Mouse (Mus musculus): ENCODE measurements around the gene Wnt9b.
"Not testable (repeated sequence)": the region's sequence is repeated elsewhere in the genome, so short reads cannot be mapped to it uniquely, and the experiment has no call there.

Wnt9b gene

DNA sequence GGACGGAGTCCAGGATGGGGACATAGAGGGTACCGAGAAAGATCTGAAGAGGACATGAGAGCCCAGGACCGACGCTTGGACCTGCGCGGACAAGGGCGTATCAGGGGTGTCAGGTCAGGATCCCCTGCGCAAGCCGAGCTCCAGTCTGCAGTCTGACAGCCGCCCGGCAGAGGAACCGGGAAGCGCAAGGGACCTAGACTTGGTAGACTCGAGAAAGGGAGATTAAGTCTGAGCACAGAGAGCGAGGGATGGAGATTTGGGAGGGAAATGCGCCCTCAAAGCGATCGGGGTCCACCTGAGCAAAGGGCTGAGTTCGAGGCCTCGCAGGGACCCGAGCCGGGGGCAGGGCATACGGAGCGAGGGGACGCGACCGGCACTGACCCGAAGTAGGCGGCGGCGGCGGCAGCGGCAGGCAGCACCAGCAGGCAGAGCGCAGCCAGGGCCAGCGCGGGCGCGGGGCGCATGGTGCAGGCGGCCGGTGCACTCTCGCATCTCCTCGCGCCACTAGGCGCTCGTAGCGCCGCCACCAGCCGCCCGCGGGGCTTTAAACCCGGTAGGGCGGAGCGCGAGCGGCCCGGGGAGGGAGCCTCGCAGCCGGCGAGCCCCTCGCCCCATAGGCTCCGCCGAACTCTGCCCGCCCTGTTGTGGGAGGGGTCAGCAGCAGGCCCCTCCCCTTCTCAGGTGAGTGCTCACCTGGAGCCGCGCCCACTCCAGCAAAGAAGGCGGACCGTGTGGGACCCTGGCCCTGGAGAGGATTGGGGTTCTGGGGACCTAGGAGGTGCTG lies at the start of gene Wnt9b:
Wnt9b (minus strand) TSS at position 516 of the 784 bp plus-strand sequence.
- DNase-seq (ENCODE audit: low read depth, low spot score): no peak

DNA sequence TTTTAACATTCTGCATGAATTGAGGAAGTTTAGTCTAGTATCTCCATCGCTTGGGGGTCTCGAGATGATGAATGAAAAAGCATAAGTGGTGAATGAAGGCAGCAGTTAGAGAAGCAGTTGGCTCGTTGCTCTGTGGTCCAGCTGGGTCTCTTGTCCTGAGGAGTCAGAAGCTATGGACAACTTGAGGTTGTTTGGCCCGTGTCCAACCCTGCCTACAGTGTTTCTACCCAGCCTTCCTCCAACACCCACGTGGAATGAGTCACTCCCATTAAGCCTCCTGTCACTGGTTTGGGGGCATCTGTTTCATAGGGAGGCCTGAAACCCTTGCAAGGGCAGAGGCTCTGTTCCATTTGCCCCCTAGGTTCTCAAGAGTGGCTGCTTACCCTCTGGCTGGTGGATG lies 40.3 kb upstream of the Wnt9b start:
- DNase-seq (ENCODE audit: low read depth, low spot score): no peak

DNA sequence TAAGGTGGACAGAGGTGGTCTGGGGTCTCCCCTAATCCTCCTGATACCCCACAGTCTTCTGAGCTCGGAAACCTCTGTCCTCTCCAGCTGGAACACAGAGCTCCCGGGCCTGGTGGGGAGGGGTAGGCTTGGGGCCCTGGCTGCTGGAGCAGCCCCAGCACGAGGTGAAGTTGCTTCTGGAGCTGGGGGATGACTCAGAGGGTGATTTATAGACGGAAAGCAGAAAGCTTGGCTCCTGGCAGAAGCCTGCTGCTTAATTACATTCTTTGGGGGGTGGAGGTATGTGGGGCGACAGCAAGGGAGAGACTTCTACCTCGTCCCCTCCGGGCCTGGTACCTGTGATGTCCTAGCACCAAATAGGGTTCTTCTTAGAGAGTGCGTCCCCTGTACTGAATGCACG lies 30.5 kb upstream of the Wnt9b start:
- no peak for DNase-seq (ENCODE audit: low read depth, low spot score)

DNA sequence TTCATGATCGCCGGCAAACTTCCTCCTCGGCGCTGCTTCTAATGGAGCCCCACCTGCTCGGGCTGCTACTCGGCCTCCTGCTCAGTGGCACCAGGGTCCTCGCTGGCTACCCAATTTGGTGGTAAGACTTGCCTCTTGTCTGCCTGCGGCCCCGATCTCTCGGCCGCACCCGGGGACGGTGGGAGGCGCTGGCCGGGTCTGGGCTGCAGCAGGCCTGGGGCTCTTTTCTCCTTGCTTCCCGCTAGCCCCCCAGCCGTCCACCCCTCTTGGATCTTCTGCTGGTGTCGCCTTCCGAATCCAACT lies 24.6 kb upstream of the Wnt9b start:
- no peak for DNase-seq (ENCODE audit: low read depth, low spot score)

DNA sequence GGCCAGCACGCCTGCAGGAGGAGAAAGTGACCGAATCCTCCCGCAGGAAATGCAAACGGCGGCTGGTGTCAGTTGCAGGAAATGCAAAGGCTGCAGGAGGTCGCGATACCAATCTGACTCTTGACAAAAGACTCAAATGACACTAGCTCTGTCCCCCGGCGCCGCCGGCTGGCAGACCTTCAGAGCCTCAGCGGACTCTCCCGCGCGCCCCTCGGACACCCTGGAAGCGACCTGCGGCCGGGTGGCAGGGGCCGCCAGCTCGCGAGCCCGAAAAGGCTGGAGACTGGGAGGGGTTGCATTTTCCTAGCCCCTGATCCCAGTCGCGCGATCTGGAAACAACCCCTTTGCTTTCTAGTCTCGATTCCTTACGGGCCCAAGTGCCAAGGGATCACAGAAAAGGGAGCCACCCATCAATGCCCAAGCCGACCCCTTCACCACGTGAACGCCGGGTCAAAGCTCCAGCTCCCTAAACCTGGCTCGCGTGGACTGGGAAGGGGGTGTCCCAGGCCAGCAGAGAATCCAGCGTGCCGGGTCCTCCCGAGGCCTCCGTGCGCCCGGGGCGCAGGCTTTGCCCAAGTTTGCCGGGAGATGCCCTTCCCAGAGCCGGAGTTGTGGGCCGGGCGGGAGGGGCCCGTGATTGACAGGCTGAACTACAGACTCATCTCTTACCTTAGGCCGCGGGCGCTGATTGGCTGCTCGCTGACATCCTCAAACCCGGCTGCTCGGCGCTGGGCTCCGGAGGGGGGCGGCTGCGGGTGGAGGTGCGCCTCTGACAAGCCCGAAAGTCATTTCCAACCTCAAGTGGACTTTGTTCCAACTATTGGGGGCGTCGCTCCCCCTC lies 24.0 kb upstream of the Wnt9b start, which contains the start of gene Wnt3:
Wnt3 (plus strand) TSS at position 764 of the 841 bp plus-strand sequence.
- DNase-seq (ENCODE audit: low read depth, low spot score): no peak

DNA sequence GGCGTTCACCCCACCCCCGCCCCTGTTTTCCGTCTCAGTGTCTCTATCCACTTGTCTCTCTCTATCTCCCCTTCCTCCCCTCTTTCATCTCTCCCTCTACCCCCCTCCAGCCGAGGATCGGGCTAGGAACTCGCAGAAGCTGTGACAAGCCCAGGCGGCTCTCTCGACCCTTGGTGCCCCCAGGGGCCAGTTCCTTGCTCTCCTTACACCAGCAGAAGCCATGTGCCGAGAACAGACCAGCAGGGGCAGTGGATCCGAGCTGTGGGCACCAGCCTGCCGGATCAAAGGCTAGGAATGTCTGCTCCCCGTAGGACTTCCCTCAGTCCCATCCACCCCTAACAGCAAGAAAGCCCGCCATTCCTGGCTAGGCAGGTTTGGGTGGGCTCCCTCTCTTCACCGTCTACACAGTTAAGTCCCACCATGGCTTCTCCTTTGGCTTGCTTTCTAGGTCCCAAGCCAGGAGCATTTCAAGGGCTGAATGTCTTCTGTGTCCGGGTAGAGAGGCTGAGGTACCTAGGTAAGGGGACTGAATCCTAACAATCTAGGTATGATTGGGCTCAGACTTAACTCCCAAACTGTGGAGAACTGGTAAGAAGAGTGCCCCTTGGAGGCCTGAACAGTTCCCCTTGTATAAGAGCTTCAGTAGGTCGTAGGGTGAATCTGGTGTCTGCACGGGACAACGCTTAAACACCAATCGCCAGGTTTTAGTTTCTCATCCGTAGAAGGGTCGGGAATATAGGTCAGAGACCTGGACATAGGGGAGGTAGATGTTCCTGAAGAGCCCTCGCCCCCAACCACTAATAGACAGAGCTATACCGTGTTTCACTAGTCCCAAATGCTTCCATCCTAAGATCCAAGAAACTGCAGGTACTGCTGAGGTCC lies 23.1 kb upstream of the Wnt9b start:
- no peak for DNase-seq (ENCODE audit: low read depth, low spot score)

DNA sequence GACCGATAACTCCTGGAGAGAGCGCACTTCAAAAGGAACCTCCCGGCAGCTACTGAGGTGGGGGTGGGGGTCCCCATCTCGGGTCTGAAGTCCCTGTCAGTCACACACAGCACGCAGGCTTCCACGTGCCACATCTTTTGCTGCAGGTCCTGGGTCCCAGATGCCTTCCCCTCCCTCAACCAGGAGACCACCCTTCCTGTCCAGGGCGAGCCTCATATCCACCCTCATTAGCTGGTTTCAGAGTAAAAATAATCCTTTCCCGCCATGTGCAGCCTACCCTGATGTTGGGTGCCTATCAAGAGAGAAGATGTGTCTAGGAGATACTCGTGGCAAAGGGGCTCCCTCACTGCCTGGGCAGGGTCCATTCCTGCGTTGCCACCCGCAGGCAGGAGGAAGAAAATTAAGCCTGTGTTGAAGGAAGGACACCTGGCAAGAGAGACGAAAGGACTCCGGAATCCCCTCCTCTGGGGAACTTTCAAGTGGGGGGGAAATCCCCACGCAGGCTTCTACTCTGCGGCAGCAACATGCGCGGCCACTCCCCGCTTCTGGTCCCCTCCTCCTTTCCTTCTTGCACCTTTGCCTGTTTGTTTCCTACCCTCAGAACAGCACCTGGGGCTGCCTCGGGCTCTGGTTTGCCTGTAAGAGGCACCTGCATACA lies 21.7 kb upstream of the Wnt9b start:
- no peak for DNase-seq (ENCODE audit: low read depth, low spot score)

DNA sequence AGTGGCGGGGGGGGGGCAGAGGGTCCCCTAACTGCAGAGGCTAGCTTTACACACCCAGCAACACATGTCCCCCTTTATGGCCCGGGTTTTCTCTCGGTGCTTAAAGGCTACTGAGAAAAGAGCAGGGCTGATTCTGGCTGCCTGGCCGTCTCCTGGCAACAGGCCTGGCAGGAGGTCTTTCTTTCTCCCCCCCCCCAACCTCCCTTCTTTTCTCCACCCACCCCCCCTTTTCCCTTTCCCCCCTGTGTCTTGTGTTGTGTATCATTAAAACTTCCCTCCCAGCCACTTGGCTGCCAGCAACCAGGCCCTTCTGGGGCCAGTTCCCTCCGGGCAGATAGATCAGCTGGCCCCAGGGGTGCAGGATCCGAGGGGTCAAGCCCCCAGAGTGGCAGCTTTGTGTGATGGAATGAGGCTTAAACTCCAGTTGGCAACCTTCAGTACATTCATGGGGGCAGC lies 16.0 kb upstream of the Wnt9b start:
- no peak for DNase-seq (ENCODE audit: low read depth, low spot score)

DNA sequence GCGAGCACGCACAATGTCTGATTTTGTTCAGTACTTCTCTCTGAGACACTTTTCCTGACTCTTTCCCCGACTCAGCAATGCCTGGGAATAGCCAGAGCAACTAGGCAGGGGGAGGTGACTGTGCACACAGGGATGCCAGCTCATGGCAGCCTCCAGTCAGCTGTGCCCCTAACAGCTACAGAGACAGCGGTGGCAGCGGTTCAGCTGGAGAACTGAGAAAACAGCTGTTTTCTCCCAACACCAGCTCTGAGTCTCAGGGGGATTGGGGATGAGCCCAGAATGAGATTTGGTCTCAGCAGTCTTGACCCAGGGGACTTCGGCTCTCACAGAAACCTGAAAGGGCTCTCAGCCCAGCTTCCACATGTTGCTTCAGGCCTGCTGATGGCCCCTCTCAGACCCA lies 15.0 kb upstream of the Wnt9b start:
- no peak for DNase-seq (ENCODE audit: low read depth, low spot score)

DNA sequence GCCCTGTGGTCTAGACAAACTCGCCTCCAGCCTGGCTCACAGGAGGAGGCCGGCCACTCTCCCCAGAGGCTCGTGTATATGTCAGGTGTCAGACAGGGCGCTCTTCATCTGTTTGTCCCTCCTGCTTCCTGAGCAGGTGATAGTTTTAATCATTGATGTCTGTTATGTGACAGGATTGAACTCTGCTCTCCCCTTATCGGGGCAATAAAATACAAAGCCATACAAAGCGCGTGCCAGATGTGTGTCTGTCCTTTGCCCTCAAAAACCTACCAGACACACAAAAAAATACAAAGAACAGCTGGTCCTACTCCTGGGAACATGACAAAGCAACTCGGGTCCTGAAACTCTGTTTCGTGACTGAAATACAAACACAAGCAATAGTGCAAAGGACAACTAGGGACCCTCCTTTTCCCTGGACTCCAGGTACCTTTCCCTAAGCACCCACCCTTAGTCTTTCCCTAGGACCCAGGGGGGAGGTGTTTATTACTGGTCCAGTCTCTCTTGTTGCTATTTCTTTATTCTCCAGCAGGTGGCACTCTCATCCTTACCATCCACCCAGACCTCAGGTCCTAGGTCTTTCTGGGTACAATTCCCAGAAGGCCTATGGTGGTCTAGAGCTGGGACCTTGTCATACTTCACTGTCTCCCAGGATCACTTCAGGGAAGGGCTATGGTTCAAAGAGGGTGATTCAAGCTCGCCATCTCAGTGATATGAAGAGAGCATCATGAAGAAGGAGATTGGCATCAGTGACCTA lies 14.0 kb upstream of the Wnt9b start:
- DNase-seq (ENCODE audit: low read depth, low spot score): peak; percentile 40

DNA sequence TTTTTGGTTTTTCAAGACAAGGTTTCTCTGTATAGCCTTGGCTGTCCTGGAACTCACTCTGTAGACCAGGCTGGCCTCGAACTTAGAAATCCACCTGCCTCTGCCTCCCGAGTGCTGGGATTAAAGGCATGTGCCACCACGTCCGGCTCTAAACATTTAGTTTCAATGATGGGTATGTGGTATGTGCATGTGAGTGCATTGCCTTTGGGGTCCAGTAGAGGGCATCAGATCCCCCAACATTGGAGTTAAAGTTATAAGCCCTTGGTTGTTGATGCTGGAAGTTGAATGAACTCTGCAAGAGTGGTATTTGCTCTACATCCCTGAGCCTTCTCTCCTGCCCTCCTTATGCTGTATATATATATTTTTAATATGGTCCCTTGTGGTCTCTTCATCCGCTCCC lies 11.3 kb upstream of the Wnt9b start:
- not testable (repeated sequence) for DNase-seq (ENCODE audit: low read depth, low spot score)

DNA sequence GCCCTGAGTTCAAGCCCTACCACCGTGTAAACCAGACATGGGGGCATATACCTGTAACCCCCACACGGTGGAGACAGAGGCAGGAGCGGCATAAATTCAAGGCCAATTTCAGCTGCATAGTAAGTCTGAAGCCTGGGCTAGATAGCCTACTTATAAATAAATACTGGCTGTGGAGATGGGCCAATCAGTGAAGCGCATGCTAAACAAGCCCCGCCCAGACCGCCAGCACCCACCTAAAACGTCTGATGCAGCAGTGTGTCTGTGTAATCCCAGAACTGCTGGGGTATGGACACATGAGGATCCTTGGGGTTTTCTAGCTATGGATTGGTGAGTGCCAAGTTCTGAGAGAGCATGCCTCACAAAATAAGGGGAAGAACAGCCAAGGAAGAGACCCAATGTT lies 10.5 kb upstream of the Wnt9b start:
- DNase-seq (ENCODE audit: low read depth, low spot score): no peak

DNA sequence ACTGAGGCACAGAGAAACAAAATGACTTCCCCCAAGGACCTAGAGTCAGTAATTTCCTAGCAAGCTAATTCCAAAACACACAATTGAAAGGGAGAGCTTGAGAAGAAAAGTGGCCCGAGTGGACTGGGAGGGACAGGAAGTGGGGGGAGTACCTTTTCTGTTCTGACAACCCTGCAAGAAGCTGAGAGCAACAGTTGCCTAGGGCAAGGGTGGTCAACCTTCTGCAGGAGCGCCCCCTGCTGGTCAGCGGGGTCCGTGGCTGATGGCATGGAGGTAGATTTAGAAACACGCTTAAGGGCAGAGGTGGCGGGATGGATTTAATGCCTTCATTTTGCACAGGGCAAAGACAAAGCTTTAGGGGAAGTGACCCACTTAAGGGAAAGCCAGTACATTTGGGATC lies 9.1 kb upstream of the Wnt9b start:
- no peak for DNase-seq (ENCODE audit: low read depth, low spot score)

DNA sequence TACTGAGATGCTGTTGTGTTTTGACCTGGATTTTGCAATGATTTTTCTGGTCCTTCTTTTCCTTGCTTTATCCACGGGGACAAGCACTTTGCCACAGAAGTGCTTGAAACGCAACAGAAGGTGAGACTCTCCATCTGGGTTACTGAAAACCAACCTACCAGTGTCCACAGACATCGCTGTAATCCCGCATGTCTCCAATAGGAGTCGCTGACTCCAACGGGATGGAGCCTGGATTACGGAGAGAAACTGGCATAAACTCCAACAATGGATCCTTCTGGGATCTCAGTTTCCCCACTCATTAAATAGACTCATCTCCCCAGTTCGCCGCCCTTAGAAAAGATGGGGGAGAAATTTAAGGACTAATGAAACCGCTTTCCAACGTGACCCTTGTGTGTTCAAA lies 8.4 kb upstream of the Wnt9b start:
- DNase-seq (ENCODE audit: low read depth, low spot score): no peak

DNA sequence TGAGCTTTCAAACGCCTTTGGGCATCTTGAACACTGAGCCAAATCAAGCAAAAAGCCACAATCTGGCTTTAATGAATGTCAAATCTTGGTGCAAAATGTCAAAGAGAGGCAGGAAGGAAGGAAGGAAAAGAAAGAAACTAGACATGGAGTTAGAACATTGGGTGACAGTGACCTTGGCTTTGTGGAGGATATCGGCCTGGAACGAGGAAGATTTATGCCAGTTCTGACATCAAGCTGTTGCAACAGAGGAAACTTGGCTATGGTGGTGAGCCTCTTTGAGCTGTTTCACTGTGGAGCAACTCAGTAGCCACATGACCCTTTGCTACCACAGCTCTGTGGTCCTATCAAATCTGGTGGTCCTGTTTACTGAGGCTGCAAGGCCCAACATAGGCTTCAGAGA lies 991 bp upstream of the Wnt9b start:
- DNase-seq (ENCODE audit: low read depth, low spot score): no peak

DNA sequence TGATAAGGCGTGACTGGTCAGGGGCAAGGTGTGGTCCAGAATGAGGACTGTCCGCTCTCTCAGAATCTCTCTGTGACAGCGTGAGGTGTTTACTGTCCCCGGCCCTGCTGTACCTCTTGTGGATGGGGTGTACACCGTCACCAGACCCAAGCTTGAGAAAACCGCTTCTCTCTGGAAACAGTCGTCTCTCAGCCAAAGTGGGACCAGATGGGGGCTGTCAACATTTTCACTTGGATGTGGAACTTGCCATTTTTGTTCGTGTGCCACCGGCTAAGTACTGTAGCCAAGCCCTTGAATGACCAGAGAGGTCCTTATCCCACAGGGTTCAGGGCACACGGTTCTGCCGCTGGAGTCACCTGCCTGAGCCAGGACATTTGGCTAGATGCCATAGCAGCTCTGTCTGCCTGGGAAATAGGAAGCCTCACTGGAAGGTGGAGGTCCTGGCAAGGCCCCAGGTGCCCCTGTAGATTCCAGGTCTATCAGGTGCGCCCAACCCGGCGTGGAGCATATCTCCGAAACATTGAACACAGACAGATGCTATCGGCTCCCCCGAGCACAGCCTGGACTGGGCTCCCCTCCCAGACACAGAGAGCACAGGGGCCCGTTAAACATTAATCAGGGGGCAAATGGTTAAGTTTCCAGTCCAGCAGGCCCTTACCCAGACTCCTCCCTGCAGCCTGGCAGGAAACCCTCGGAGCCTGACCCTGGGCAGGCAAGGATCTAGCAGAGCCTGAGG lies 14.4 kb downstream of the Wnt9b start:
- no peak for DNase-seq (ENCODE audit: low read depth, low spot score)

DNA sequence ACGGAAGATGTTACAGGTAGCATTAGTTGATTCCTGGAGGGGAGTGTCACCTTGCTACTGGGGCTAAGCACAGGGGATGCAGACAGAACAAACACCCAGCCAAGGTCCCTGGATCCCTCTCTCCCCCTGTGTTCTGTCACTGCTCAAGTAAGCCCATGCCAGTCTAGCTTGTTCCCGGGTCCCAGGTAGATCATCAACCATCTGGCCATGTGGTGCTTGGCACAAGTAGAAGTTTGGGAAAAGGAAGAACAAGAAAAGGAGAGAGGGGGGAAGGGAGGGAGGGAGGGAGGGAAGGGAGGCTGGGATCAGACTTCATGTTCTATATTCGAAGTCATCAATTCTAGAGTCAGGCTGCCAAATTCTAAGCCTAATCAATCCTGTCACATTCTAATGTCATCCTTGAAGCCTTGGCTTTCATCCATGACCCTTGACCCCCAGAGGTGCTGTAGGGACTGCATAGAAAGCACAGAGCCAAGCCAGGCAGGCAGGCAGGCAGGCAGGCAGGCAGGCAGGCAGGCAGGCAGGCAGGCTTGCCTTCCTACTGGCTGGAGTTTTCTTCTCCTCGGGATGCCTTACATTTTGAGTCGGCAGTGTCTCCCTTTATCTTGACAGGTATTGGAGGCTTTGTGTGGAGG lies 15.1 kb downstream of the Wnt9b start:
- no peak for DNase-seq (ENCODE audit: low read depth, low spot score)

DNA sequence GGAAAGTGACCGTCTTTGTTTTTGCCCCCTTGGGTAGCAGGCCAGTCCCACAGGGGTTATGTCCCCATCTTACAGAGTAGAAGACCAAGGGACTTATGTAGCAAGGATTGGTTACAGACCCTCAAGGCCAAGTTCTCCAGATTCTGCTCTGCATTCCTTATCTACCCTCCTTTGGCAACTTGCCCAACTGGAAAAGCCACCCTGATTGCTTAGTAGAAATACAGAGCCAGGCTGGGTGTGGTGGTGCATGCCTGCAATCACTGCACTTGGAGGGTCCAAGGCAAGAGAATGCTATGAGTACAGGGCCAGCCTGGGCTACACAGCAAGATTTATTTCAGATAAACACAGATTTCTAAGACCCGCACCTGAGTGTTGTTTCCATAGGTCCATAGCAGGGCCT lies 15.7 kb downstream of the Wnt9b start:
- DNase-seq (ENCODE audit: low read depth, low spot score): no peak

DNA sequence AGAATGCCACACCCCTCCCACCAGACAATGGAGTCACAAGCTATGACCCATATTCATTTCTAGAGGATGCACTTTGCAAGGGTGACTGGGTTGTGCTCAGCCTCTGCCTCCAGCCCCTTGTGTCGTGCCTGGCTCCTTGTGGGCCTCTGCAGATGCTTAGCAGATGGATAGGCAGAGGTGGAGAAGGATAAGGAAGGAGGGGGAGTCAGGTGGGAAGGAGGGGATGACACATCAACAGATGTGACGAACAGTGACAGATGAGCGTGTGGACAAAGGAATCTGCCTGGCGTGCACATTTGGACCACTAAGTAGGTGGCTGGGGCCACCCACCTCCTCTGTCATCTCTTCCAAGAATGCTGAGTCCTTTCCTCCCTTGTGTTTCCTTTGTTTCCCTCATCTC lies 16.6 kb downstream of the Wnt9b start:
- DNase-seq (ENCODE audit: low read depth, low spot score): no peak

DNA sequence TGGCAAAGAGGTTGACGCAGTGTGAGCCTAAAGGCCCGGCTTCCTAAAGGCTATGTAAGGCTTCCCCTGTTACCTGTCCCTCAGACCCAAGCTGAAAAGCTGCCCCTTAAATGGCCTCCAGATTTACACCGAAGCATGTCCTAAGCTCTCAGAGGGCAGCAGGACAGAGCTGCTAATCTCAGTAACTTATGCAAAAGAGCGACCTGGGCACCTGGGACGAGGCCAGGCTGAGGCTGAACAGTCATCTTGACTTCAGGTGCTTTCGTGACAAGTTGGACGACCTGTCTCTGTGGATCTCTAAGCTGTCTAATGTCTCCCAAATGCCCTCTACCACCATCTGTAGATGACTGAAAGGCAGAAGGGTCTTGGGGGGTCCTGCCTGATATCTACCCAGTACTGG lies 17.3 kb downstream of the Wnt9b start:
- no peak for DNase-seq (ENCODE audit: low read depth, low spot score)
